Mouse (Mus musculus) small intestine, adult 2 months (tissue): ENCODE data around the gene Rpl23.

ENCODE experiments used
- CTCF ChIP-seq: fragments of 200-500 bp; IDR thresholded peaks from 2 replicates; pipeline ENCODE4 v1.5.1; 2012; ENCODE audit warnings: low read depth, mild to moderate bottlenecking, control low read depth, inconsistent platforms, low read length, moderate library complexity, mixed read lengths; ENCODE audit not compliant: insufficient replicate concordance, insufficient read length; ENCODE audit errors: extremely low read depth
- POLR2A ChIP-seq: fragments of 200-500 bp; IDR thresholded peaks from 2 replicates; pipeline ENCODE4 v1.6.1; 2012; ENCODE audit warnings: low read depth, mild to moderate bottlenecking, control low read depth, inconsistent platforms, low read length, moderate library complexity

DNA sequence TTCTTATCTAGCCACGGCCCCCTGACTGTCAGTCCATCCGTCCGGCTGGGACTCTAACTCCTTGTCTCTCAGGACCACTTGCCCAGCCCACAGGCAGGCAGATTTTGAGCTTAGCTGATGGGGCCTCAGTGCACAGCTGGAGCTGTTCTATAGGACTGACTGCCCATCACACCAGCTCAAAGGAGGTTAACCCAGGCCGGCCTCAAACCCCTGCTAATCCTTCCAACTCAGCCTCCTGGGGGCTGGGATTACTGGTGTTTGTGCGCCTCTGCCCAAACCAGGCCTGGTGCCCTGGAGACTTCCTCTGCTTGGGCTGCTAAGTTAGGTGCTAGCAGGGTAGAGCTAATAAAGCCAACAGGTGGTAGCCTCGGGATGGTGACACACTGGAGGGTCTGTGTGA, 35.8 kb upstream of the Rpl23 start:
- TF ChIP-seq CTCF (no peak), POLR2A (no peak)
